Mouse (Mus musculus): Measurements from ENCODE around the gene Zfp951. TPM values are rescaled to one million over a fixed set of nuclear protein-coding genes. Genes with fewer than 3 reads are reported as not detected.

The Zfp951 gene
- polyA plus RNA-seq (2014; fragmentation: Illumina TruSeq; extraction: RNeasy Lipid Tissue Mini Kit (QIAGEN cat#74804); ENCODE audit: insufficient read depth, low read depth, low replicate concordance) = 2.0 TPM

GRCm38 (mm10) chr5:104859962-104860525, at the start of gene Zfp951:
TSS of gene Zfp951 (minus strand) at chr5:104860070.

Other genes starting within 250 kb of the Zfp951 start
- 3.5 TPM for gene Abcg3, start 122.6 kb upstream of the Zfp951 start, polyA plus RNA-seq (2014; fragmentation: Illumina TruSeq; extraction: RNeasy Lipid Tissue Mini Kit (QIAGEN cat#74804); ENCODE audit: insufficient read depth, low read depth, low replicate concordance)

Measured in lung, adult 10 weeks (tissue).